Comparison of ENCODE assay signal across 14 mouse cellular contexts in the genomic region with DNA sequence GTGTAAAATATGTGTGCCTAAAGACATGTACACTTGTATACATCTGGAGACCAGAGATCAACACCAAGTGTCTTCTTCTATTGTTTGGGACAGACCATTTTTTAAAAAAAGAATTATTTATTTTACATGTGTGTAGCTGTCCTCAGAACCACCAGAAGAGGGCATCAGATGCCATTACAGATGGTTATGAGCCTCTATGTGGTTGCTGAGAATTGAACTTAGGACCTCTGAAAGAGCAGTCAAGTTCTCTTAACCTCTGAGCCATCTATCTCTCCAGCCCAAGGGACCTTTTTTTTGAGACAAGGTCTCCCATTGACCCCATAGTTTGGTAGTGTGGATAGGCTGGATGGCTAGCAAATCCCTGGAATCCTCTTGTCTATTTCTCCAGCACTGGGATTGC.
"Had no signal": no experiment of that assay in that cellular context is flagged by ENCODE, and none has a peak within 500 bp of the region (broad histone marks: within the 10 kb centered on the region; RNA-seq: fewer than 3 reads in every experiment).

No protein-coding gene starts in this region.

- H3K27ac ChIP-seq: kidney, embryonic 15.5 days; limb, embryonic 10.5 days; liver, embryonic 14.5 days; midbrain, embryonic 10.5 days; neural tube, embryonic 15.5 days had no signal

- H3K27me3 ChIP-seq: kidney, embryonic 15.5 days; neural tube, embryonic 15.5 days had no signal

- H3K36me3 ChIP-seq: midbrain, embryonic 10.5 days; neural tube, embryonic 15.5 days had no signal

- H3K4me2 ChIP-seq: kidney, embryonic 15.5 days; neural tube, embryonic 15.5 days had no signal

- ATAC-seq: lung, postnatal 0 days had no signal

- H3K4me3 ChIP-seq: kidney, embryonic 15.5 days; limb, embryonic 10.5 days; midbrain, embryonic 10.5 days; myocyte; neural tube, embryonic 15.5 days had no signal

- DNase-seq: kidney, adult 2 months; kidney, postnatal 36 days; lung, adult 2 months; lung, postnatal 4 days; midbrain, embryonic 14.5 days; thymus, adult 2 months; thymus, postnatal 25 days had no signal

- H3K9ac ChIP-seq: kidney, embryonic 15.5 days; liver, embryonic 14.5 days; neural tube, embryonic 15.5 days had no signal

- H3K4me1 ChIP-seq: kidney, embryonic 15.5 days; limb, embryonic 10.5 days; midbrain, embryonic 10.5 days; neural tube, embryonic 15.5 days had no signal

- H3K9me3 ChIP-seq: kidney, embryonic 15.5 days; limb, embryonic 10.5 days; midbrain, embryonic 10.5 days; neural tube, embryonic 15.5 days had no signal
